Mouse (Mus musculus) thymus, adult 2 months (tissue): ENCODE measurements at regions not wholly inside any gene's neighbourhood (a gene's known extent, or its start where the extent isn't known, plus 50 kb on each side); places are given as distances from the start of the nearest gene placed in this dataset.

Experiments
- CTCF ChIP-seq: fragments of 200-500 bp; IDR thresholded peaks from 2 replicates; pipeline ENCODE4 v1.5.1; 2012; ENCODE audit warnings: mild to moderate bottlenecking, control low read depth, low read length, moderate library complexity, borderline replicate concordance; ENCODE audit not compliant: control insufficient read depth, poor library complexity, insufficient read depth; ENCODE audit errors: extremely low read depth
- POLR2A ChIP-seq: fragments of 200-500 bp; IDR thresholded peaks from 2 replicates; pipeline ENCODE4 v1.6.1; 2012; ENCODE audit warnings: mild to moderate bottlenecking, low read length, control low read depth, moderate library complexity; ENCODE audit not compliant: control insufficient read depth, poor library complexity, insufficient read depth; ENCODE audit errors: extremely low read depth

DNA sequence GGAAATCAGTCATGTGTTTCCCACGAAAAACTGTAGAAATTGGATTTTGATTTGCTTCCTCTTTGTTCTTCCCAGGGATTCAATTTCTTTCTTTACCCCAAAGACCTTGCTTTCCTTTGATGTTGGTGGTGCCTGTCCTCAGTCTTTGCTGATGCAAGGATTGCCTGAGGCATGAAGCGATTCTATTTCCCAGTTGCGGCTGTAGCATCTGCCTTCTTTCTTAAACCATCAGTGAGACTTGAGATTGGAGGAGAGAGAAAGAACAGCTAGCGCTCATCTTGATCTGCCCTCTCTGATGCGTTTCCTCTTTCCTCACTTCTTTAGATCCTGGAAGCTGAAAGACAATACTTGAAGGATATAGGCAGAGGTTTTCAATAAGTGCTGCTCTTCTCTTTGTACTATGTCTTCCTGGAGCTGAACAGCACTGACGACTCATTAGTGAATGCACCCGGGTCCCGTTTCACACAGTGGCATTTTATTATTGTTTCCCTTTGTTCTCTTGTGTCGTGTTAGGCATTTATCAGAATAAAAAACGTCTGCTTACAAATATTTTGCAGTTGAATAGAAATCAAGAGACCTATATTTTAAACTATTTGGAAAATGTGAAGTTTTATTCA, 289.8 kb upstream of the Btbd3 start:
- TF ChIP-seq CTCF, result no peak
- no peak for TF ChIP-seq POLR2A
